Mouse (Mus musculus) stomach, embryonic 14.5 days (tissue): ENCODE results near the gene Polr1e. TPM values are rescaled to one million over a fixed set of nuclear protein-coding genes. Genes with fewer than 3 reads are reported as not detected.
"Not testable (repeated sequence)": the region's sequence is repeated elsewhere in the genome, so short reads cannot be mapped to it uniquely, and the experiment has no call there.

ENCODE experiments used
- ATAC-seq: fragments of 200-750 bp; cut with Nextera tagmentation; 2 replicates; pipeline ENCODE4 v1.8.0; 2017; ENCODE audit warnings: low read depth, moderate TSS enrichment; ENCODE audit not compliant: insufficient number of reproducible peaks, insufficient read depth, low FRiP score
- H3K27ac ChIP-seq: fragments of 300-500 bp; sonication (generic); 2 replicates; pipeline ENCODE4 v1.5.1; 2014; ENCODE audit warnings: mild to moderate bottlenecking, low read length, moderate library complexity, mixed read lengths
- H3K27me3 ChIP-seq: fragments of 300-500 bp; sonication (generic); 2 replicates; pipeline ENCODE4 v1.6.1; 2014; ENCODE audit warnings: low read length, control low read depth, mixed read lengths; ENCODE audit not compliant: control insufficient read depth, insufficient read depth
- H3K36me3 ChIP-seq: fragments of 300-500 bp; sonication (generic); 2 replicates; pipeline ENCODE4 v1.6.1; 2014; ENCODE audit warnings: mild to moderate bottlenecking, control low read depth, low read length, moderate library complexity, mixed read lengths; ENCODE audit not compliant: control insufficient read depth, insufficient read depth
- H3K4me1 ChIP-seq: fragments of 300-500 bp; sonication (generic); 2 replicates; pipeline ENCODE4 v1.6.1; 2014; ENCODE audit warnings: low read length, control low read depth, mixed read lengths; ENCODE audit not compliant: control insufficient read depth, insufficient read depth
- H3K4me2 ChIP-seq: fragments of 300-500 bp; sonication (generic); replicated peaks from 2 replicates; pipeline ENCODE4 v1.6.1; 2014; ENCODE audit warnings: low read depth, low read length, control low read depth
- H3K4me3 ChIP-seq: fragments of 300-500 bp; sonication (generic); 2 replicates; pipeline ENCODE4 v1.5.1; 2014; ENCODE audit warnings: low read depth, low read length, control low read depth
- H3K9ac ChIP-seq: fragments of 300-500 bp; sonication (generic); replicated peaks from 2 replicates; pipeline ENCODE4 v1.6.1; 2014; ENCODE audit warnings: low read depth, mild to moderate bottlenecking, control low read depth, low read length, moderate library complexity, mixed read lengths
- H3K9me3 ChIP-seq: fragments of 300-500 bp; sonication (generic); 2 replicates; pipeline ENCODE4 v1.6.1; 2016; ENCODE audit warnings: low read depth, low read length, control low read depth; ENCODE audit not compliant: control insufficient read depth
- WGBS: fragments of 180-500 bp; shearing (Covaris S2); extraction: QIAGEN DNeasy Blood & Tissue Kit; methylation state at CpG from one replicate; pipeline ENCODE4 v1.1.7; 2014; 5-methylcytosine and 5-hydroxymethylcytosine counted together
- polyA plus RNA-seq: library from polyadenylated mRNA; unstranded; fragments of >200 nt; fragmentation: Nextera tagmentation; extraction: Ambion mirVana; gene quantifications from 2 replicates; pipeline ENCODE4 v1.2.1, GENCODE M21; 2014

Polr1e gene
- polyA plus RNA-seq, 1 experiment from 2014 or later, result 34.6 TPM

- ATAC-seq, result no peak
- no peak overlapping the region for H3K4me3 ChIP-seq
Observed at GRCm38 (mm10) chr4:45073544-45073943, 55.2 kb downstream of the Polr1e start.

GRCm38 (mm10) chr4:45081041-45081440 is 62.7 kb downstream of the Polr1e start:
- not testable (repeated sequence) for H3K4me3 ChIP-seq, H3K9me3 ChIP-seq, H3K4me2 ChIP-seq, H3K9ac ChIP-seq, H3K36me3 ChIP-seq, H3K27me3 ChIP-seq, H3K27ac ChIP-seq, ATAC-seq
- H3K4me1 ChIP-seq, result peaks cover 11% of the 10 kb centered on the region; the same call in 1 of the 2 replicates
- WGBS, result 94% methylated on average over 4 of the region's 4 CpGs

More at GRCm38 (mm10) chr4:45073544-45073943, 55.2 kb downstream of the Polr1e start:
- WGBS, result 79% methylated on average over 6 of the region's 6 CpGs
- H3K27me3 ChIP-seq, result no peaks in the 10 kb centered on the region
- H3K9ac ChIP-seq, result no peak overlapping the region
- H3K9me3 ChIP-seq, result no peaks in the 10 kb centered on the region
- H3K4me2 ChIP-seq, result no peak overlapping the region
- H3K4me1 ChIP-seq, result no peaks in the 10 kb centered on the region
- no peaks in the 10 kb centered on the region for H3K36me3 ChIP-seq
- no peak overlapping the region for H3K27ac ChIP-seq

- no peaks in the 10 kb centered on the region for H3K36me3 ChIP-seq
- H3K27ac ChIP-seq, result no peak overlapping the region
- 66% methylated on average over 9 of the region's 9 CpGs for WGBS
- no peak overlapping the region for H3K9ac ChIP-seq
- ATAC-seq, result no peak
- no peaks in the 10 kb centered on the region for H3K27me3 ChIP-seq
- peak overlapping the region; percentile 57 for H3K4me2 ChIP-seq
- H3K4me1 ChIP-seq, result peaks cover 11% of the 10 kb centered on the region; the same call in 1 of the 2 replicates
- H3K9me3 ChIP-seq, result no peaks in the 10 kb centered on the region
- no peak overlapping the region for H3K4me3 ChIP-seq
Observed at GRCm38 (mm10) chr4:45082951-45083350, 64.6 kb downstream of the Polr1e start.

GRCm38 (mm10) chr4:45083487-45083886 is 65.1 kb downstream of the Polr1e start:
- no peaks in the 10 kb centered on the region for H3K36me3 ChIP-seq
- no peak for ATAC-seq
- WGBS, result under 1% methylated on average over 8 of the region's 8 CpGs
- H3K27ac ChIP-seq, result no peak overlapping the region
- peak overlapping the region; percentile 75 for H3K9ac ChIP-seq
- no peaks in the 10 kb centered on the region for H3K9me3 ChIP-seq
- peaks cover 11% of the 10 kb centered on the region; the same call in 1 of the 2 replicates for H3K4me1 ChIP-seq
- H3K4me2 ChIP-seq, result peak overlapping the region; percentile 57
- H3K27me3 ChIP-seq, result no peaks in the 10 kb centered on the region
- peak overlapping the region; percentile 84 for H3K4me3 ChIP-seq

GRCm38 (mm10) chr4:45084021-45084894 is 65.9 kb downstream of the Polr1e start, which contains the start of gene Fbxo10:
TSS of gene Fbxo10 (minus strand) at chr4:45084604.
- peaks cover 11% of the 10 kb centered on the region; the same call in 1 of the 2 replicates for H3K4me1 ChIP-seq
- peak; percentile 97 for ATAC-seq
- under 1% methylated on average over 69 of the region's 77 CpGs for WGBS

GRCm38 (mm10) chr4:45084895-45085290 is 66.5 kb downstream of the Polr1e start:
- peak overlapping the region; percentile 74; the same call in 1 of the 2 replicates for H3K27ac ChIP-seq
- no peaks in the 10 kb centered on the region for H3K9me3 ChIP-seq
- no peaks in the 10 kb centered on the region for H3K27me3 ChIP-seq
- no peak overlapping the region for H3K9ac ChIP-seq
- ATAC-seq, result no peak
- peak overlapping the region; percentile 84 for H3K4me3 ChIP-seq
- peak overlapping the region; percentile 57 for H3K4me2 ChIP-seq
- H3K4me1 ChIP-seq, result peaks cover 11% of the 10 kb centered on the region; the same call in 1 of the 2 replicates
- WGBS, result 35% methylated on average over 8 of the region's 8 CpGs
- no peaks in the 10 kb centered on the region for H3K36me3 ChIP-seq

More at GRCm38 (mm10) chr4:45084021-45084894, 65.9 kb downstream of the Polr1e start, which contains the start of gene Fbxo10:
- Histone ChIP-seq H3K27ac (peak within 1 kb of the TSS; percentile 82), H3K27me3 (no peaks in the 10 kb centered on the region), H3K4me3 (peak within 1 kb of the TSS; percentile 84), H3K9me3 (no peaks in the 10 kb centered on the region), H3K36me3 (no peaks in the 10 kb centered on the region), H3K9ac (peak within 1 kb of the TSS; percentile 75), H3K4me2 (peak within 1 kb of the TSS; percentile 57)

Other genes with a start within 250 kb of the Polr1e start
- 48.0 and 55.8 TPM in 2 replicates for gene Grhpr, start 37.2 kb upstream of the Polr1e start, polyA plus RNA-seq
- 25.4 and 25.6 TPM in 2 replicates for gene Zbtb5, start 6.2 kb upstream of the Polr1e start, polyA plus RNA-seq
- 10.1 and 11.4 TPM in 2 replicates for gene Fbxo10, start 66.0 kb downstream of the Polr1e start, polyA plus RNA-seq
- gene Tomm5, start 89.5 kb downstream of the Polr1e start, polyA plus RNA-seq, result 240 and 242 TPM in 2 replicates
- 0.80 and 1.1 TPM in 2 replicates for gene Frmpd1, start 166.3 kb downstream of the Polr1e start, polyA plus RNA-seq